Mouse (Mus musculus) gastrocnemius, adult 8-10 months (tissue): ENCODE measurements around the gene Gm44973. TPM values are rescaled to one million over a fixed set of nuclear protein-coding genes. Genes with fewer than 3 reads are reported as not detected.
A peak's percentile ranks its signal among the peaks of the same experiment; 100 is the strongest.
"Not testable (repeated sequence)": the region's sequence is repeated elsewhere in the genome, so short reads cannot be mapped to it uniquely, and the experiment has no call there.

ENCODE experiments used
- DNase-seq, 2 experiments: peaks; one replicate each; pipeline ENCODE4 v3.0.0; 2022; ENCODE audit warnings: low spot score in 2 of 2
- total RNA-seq, 4 experiments: library from RNA; stranded (reverse); gene quantifications; 2 replicates each; pipeline ENCODE4 v1.2.4; 2022

The Gm44973 gene
- not detected for total RNA-seq

- DNase-seq = peak; percentile 89 to 90
Measured at GRCm38 (mm10) chr7:5015118-5016001, at the start of gene Gm44973. Gm44973 (plus strand) TSS chr7:5015496.

- DNase-seq = no peak
Measured at GRCm38 (mm10) chr7:4971068-4971467, 44.2 kb upstream of the Gm44973 start, which contains the start of gene Sbk3. Sbk3 (minus strand) TSS chr7:4971168.

GRCm38 (mm10) chr7:4971710-4972109, 43.6 kb upstream of the Gm44973 start:
- no peak for DNase-seq

- DNase-seq = peak; percentile 80 to 85
Measured at GRCm38 (mm10) chr7:4972321-4973047, 42.8 kb upstream of the Gm44973 start.

GRCm38 (mm10) chr7:4975455-4975854, 39.8 kb upstream of the Gm44973 start:
- DNase-seq = no peak

- DNase-seq = no peak
Measured at GRCm38 (mm10) chr7:4976832-4977231, 38.5 kb upstream of the Gm44973 start.

- DNase-seq = no peak
Measured at GRCm38 (mm10) chr7:4988250-4988649, 27.0 kb upstream of the Gm44973 start.

- DNase-seq = no peak
Measured at GRCm38 (mm10) chr7:4993347-4993998, 21.8 kb upstream of the Gm44973 start.

GRCm38 (mm10) chr7:4993999-4994788, 21.1 kb upstream of the Gm44973 start:
- no peak for DNase-seq

GRCm38 (mm10) chr7:4995268-4996002, 19.9 kb upstream of the Gm44973 start:
- no peak for DNase-seq

GRCm38 (mm10) chr7:4996003-4996895, 19.0 kb upstream of the Gm44973 start, which contains the start of gene Zfp579:
Zfp579 (minus strand) TSS chr7:4996158.
- DNase-seq = peak; percentile 86

- DNase-seq = no peak
Measured at GRCm38 (mm10) chr7:4996934-4997333, 18.4 kb upstream of the Gm44973 start.

- DNase-seq = no peak
Measured at GRCm38 (mm10) chr7:4999876-5000275, 15.4 kb upstream of the Gm44973 start.

GRCm38 (mm10) chr7:5002876-5003275, 12.4 kb upstream of the Gm44973 start:
- DNase-seq = not testable (repeated sequence)

- no peak for DNase-seq
Measured at GRCm38 (mm10) chr7:5008229-5008628, 7.1 kb upstream of the Gm44973 start.

- no peak for DNase-seq
Measured at GRCm38 (mm10) chr7:5012681-5013513, 2.4 kb upstream of the Gm44973 start.

- peak; percentile 97 to 98 for DNase-seq
Measured at GRCm38 (mm10) chr7:5014251-5015117, 812 bp upstream of the Gm44973 start, which contains the start of the genes Zfp524 and Fiz1. Zfp524 (plus strand) TSS chr7:5014415. Fiz1 (minus strand) TSS chr7:5014697.
